Mouse (Mus musculus): ENCODE measurements around the gene Agbl1.

DNA sequence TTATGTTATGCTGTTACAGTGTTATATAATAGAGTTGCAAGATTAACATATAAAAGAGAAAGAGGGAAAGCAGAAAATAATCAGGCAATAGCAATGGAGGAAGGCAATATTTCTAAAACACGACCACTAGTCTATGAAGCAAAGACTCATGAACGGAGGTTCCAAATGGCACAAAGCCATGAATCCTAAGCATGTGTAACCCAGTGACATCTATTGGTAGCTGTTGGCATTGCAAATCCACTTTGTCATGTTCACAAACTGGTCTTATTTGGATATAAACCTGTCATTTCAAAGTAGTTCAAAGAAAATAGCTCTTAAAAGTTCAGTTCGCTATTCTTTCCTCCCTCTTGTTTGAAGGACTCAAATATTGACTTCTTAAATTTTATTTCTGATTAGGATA is 124.8 kb downstream of the Agbl1 start:
- TF ChIP-seq ZC3H11A (IDR thresholded peaks at IDR 0.05; ENCODE audit: low read depth, low read length), result no peak
- TF ChIP-seq TCF12 (IDR thresholded peaks at IDR 0.05; ENCODE audit: low read depth, low read length), result no peak
- no peak for TF ChIP-seq POLR2A (IDR thresholded peaks at IDR 0.05; ENCODE audit: low read depth, low read length)
- no peak for TF ChIP-seq MAZ (IDR thresholded peaks at IDR 0.05; ENCODE audit: low read depth, low read length)
- peak; percentile 70 to 75; a peak in 3 of 4 replicates for TF ChIP-seq CTCF (conservative IDR thresholded peaks at IDR 0.05 in 1 of 2, IDR thresholded peaks at IDR 0.05 in 1 of 2; ENCODE audit: low read depth in 2 of 2, low read length in 2 of 2)
- no peak for TF ChIP-seq UBTF (IDR thresholded peaks at IDR 0.05; ENCODE audit: low read depth, low read length)
- TF ChIP-seq MAX (IDR thresholded peaks at IDR 0.05; ENCODE audit: low read length), result no peak
- no peak for TF ChIP-seq NELFE (IDR thresholded peaks at IDR 0.05; ENCODE audit: low read depth, low read length)
- no peak for TF ChIP-seq SIN3A (IDR thresholded peaks at IDR 0.05; ENCODE audit: low read length)
- no peak for TF ChIP-seq EP300 (IDR thresholded peaks at IDR 0.05; ENCODE audit: low read length)
- TF ChIP-seq POLR2AphosphoS2 (IDR thresholded peaks at IDR 0.05; ENCODE audit: low read depth, low read length), result no peak
- no peak for TF ChIP-seq KAT2A (IDR thresholded peaks at IDR 0.05; ENCODE audit: insufficient replicate concordance, low read length)
- TF ChIP-seq ZNF384 (IDR thresholded peaks at IDR 0.05; ENCODE audit: low read depth, low read length), result no peak
- TF ChIP-seq RCOR1 (conservative IDR thresholded peaks at IDR 0.05; ENCODE audit: low read depth, low read length), result no peak

All from CH12.LX (cell line).